ENCODE assay signal across 10 mouse cellular contexts in genomic region chr2:51610305-51610704, GRCm38 (mm10). TPM values are rescaled to one million over a fixed set of nuclear protein-coding genes. Genes with fewer than 3 reads are reported as not detected.
DNase-seq lines count a peak whose midpoint lies in the region; ATAC-seq and TF ChIP-seq lines count a peak whose summit lies in the region.
"Had no signal": no experiment of that assay in that cellular context is flagged by ENCODE, and none has a peak within 500 bp of the region (broad histone marks: within the 10 kb centered on the region; RNA-seq: fewer than 3 reads in every experiment).

No protein-coding gene starts in this region.

- no peaks in the 10 kb centered on the region for H3K4me1 ChIP-seq in heart, embryonic 12.5 days (replicated peaks)
- no peaks in the 10 kb centered on the region for H3K4me1 ChIP-seq in cortical plate, adult 2 months (ENCODE audit: control insufficient read depth, insufficient read depth, low read length)
- H3K4me1 ChIP-seq in hindbrain, embryonic 14.5 days (replicated peaks; ENCODE audit: control insufficient read depth, insufficient read depth, low read length), result peaks cover 11% of the 10 kb centered on the region
- H3K4me1 ChIP-seq in midbrain, postnatal 0 days (ENCODE audit: insufficient read depth, low read length), result peaks cover 2% of the 10 kb centered on the region
- no peaks in the 10 kb centered on the region for H3K4me1 ChIP-seq in liver, embryonic 11.5 days (replicated peaks; ENCODE audit: control insufficient read depth, insufficient read depth, low read length)
- no peaks in the 10 kb centered on the region for H3K4me1 ChIP-seq in intestine, embryonic 15.5 days (replicated peaks)

- no peaks in the 10 kb centered on the region for H3K36me3 ChIP-seq in heart, embryonic 12.5 days
- no peaks in the 10 kb centered on the region for H3K36me3 ChIP-seq in hindbrain, embryonic 14.5 days (replicated peaks; ENCODE audit: control insufficient read depth, insufficient read depth)
- H3K36me3 ChIP-seq in midbrain, postnatal 0 days (ENCODE audit: insufficient read depth, low read length), result no peaks in the 10 kb centered on the region
- no peaks in the 10 kb centered on the region for H3K36me3 ChIP-seq in liver, embryonic 11.5 days (ENCODE audit: control insufficient read depth, insufficient read depth, low read length)
- no peaks in the 10 kb centered on the region for H3K36me3 ChIP-seq in intestine, embryonic 15.5 days

- 58% methylated on average over 10 of the region's 10 CpGs for WGBS in heart, embryonic 12.5 days
- WGBS in hindbrain, embryonic 14.5 days, result 9% methylated on average over 10 of the region's 10 CpGs
- WGBS in midbrain, postnatal 0 days, result 5% methylated on average over 10 of the region's 10 CpGs
- 66% methylated on average over 10 of the region's 10 CpGs for WGBS in liver, embryonic 11.5 days
- WGBS in intestine, embryonic 15.5 days, result 47% methylated on average over 10 of the region's 10 CpGs

- no peak overlapping the region for H3K9ac ChIP-seq in heart, embryonic 12.5 days
- H3K9ac ChIP-seq in hindbrain, embryonic 14.5 days, result peak overlapping the region; percentile 42; the same call in 1 of the 2 replicates
- no peak overlapping the region for H3K9ac ChIP-seq in midbrain, postnatal 0 days (replicated peaks; ENCODE audit: low read length, poor library complexity, severe bottlenecking)
- H3K9ac ChIP-seq in liver, embryonic 11.5 days (ENCODE audit: low read depth, low read length), result no peak overlapping the region
- H3K9ac ChIP-seq in intestine, embryonic 15.5 days, result no peak overlapping the region

- no peaks in the 10 kb centered on the region for H3K9me3 ChIP-seq in heart, embryonic 12.5 days (replicated peaks)
- no peaks in the 10 kb centered on the region for H3K9me3 ChIP-seq in hindbrain, embryonic 14.5 days (ENCODE audit: control insufficient read depth, low read length)
- H3K9me3 ChIP-seq in midbrain, postnatal 0 days (ENCODE audit: low read length), result no peaks in the 10 kb centered on the region
- H3K9me3 ChIP-seq in liver, embryonic 11.5 days (ENCODE audit: control insufficient read depth, low read length), result no peaks in the 10 kb centered on the region
- no peaks in the 10 kb centered on the region for H3K9me3 ChIP-seq in intestine, embryonic 15.5 days

- TF ChIP-seq POLR2A in cortical plate, adult 2 months (IDR thresholded peaks at IDR 0.05; ENCODE audit: extremely low read depth, insufficient read depth, low read length), result no peak

- no peak for ATAC-seq in heart, embryonic 12.5 days (ENCODE audit: insufficient number of reproducible peaks, low FRiP score)
- peak; percentile 57; the same call in 1 of the 2 replicates for ATAC-seq in hindbrain, embryonic 14.5 days (ENCODE audit: low FRiP score)
- 0 out of 2 replicates have a peak, but pooled peaks have one; percentile 66 for ATAC-seq in midbrain, postnatal 0 days (ENCODE audit: low FRiP score)
- no peak for ATAC-seq in liver, embryonic 11.5 days (replicated peaks; ENCODE audit: low FRiP score)
- no peak for ATAC-seq in intestine, embryonic 15.5 days

- H3K27me3 ChIP-seq in heart, embryonic 12.5 days (replicated peaks), result no peaks in the 10 kb centered on the region
- no peaks in the 10 kb centered on the region for H3K27me3 ChIP-seq in hindbrain, embryonic 14.5 days (ENCODE audit: control insufficient read depth, insufficient read depth, low read length)
- no peaks in the 10 kb centered on the region for H3K27me3 ChIP-seq in midbrain, postnatal 0 days (ENCODE audit: insufficient read depth, low read length)
- no peaks in the 10 kb centered on the region for H3K27me3 ChIP-seq in liver, embryonic 11.5 days (replicated peaks; ENCODE audit: control insufficient read depth, insufficient read depth, low read length)
- H3K27me3 ChIP-seq in intestine, embryonic 15.5 days (replicated peaks), result no peaks in the 10 kb centered on the region

- no peak overlapping the region for H3K4me3 ChIP-seq in heart, embryonic 12.5 days
- H3K4me3 ChIP-seq in cortical plate, adult 2 months (ENCODE audit: insufficient read depth, low read length), result peak overlapping the region; percentile 13; the same call in 1 of the 2 replicates
- peak overlapping the region; percentile 16 for H3K4me3 ChIP-seq in hindbrain, embryonic 14.5 days (replicated peaks; ENCODE audit: low read length)
- H3K4me3 ChIP-seq in midbrain, postnatal 0 days (ENCODE audit: low read depth, low read length), result peak overlapping the region; percentile 27
- H3K4me3 ChIP-seq in liver, embryonic 11.5 days (ENCODE audit: low read depth, low read length), result no peak overlapping the region
- H3K4me3 ChIP-seq in intestine, embryonic 15.5 days (replicated peaks), result no peak overlapping the region

- no peak overlapping the region for H3K4me2 ChIP-seq in heart, embryonic 12.5 days
- peak overlapping the region; percentile 49 for H3K4me2 ChIP-seq in hindbrain, embryonic 14.5 days (replicated peaks)
- H3K4me2 ChIP-seq in midbrain, postnatal 0 days (ENCODE audit: low read depth, low read length, poor library complexity, severe bottlenecking), result peak overlapping the region; percentile 50
- no peak overlapping the region for H3K4me2 ChIP-seq in liver, embryonic 11.5 days
- no peak overlapping the region; the same call in 1 of the 2 replicates for H3K4me2 ChIP-seq in intestine, embryonic 15.5 days (replicated peaks)

- H3K27ac ChIP-seq in heart, embryonic 12.5 days (ENCODE audit: poor library complexity, severe bottlenecking), result no peak overlapping the region
- no peak overlapping the region for H3K27ac ChIP-seq in cortical plate, adult 2 months (ENCODE audit: insufficient read depth, low read length)
- peak overlapping the region; percentile 64 for H3K27ac ChIP-seq in hindbrain, embryonic 14.5 days
- H3K27ac ChIP-seq in midbrain, postnatal 0 days (ENCODE audit: low read depth, low read length), result no peak overlapping the region
- no peak overlapping the region for H3K27ac ChIP-seq in liver, embryonic 11.5 days (ENCODE audit: low read depth, low read length)
- H3K27ac ChIP-seq in intestine, embryonic 15.5 days, result no peak overlapping the region

- DNase-seq in heart, adult 11 months, result peak; percentile 41
- peak; percentile 67 for DNase-seq in hindbrain, embryonic 14.5 days (ENCODE audit: low spot score)
- DNase-seq in midbrain, postnatal 0 days (ENCODE audit: low spot score), result peak; percentile 76
- no peak for DNase-seq in liver, embryonic 11.5 days (ENCODE audit: low spot score)
- DNase-seq in adrenal gland, adult 18-20 months (ENCODE audit: low spot score in 2 of 2), result no peak
- DNase-seq: gastrocnemius, postnatal 25 days had no signal

- no peak for TF ChIP-seq CTCF in cortical plate, adult 2 months (IDR thresholded peaks at IDR 0.05; ENCODE audit: extremely low read depth, insufficient read depth, low read length)
- no peak for TF ChIP-seq CTCF in midbrain, postnatal 0 days (IDR thresholded peaks at IDR 0.05)

RNA-seq across cellular contexts. Expression of gene Tas2r134, which starts 17.0 kb away (rescaled TPM):
- not detected in 2 replicates for polyA plus RNA-seq in heart, embryonic 12.5 days (2016; fragmentation: Nextera tagmentation; extraction: Ambion mirVana)
- not detected in 2 replicates for polyA plus RNA-seq in cortical plate, adult 2 months (2012; rRNA removed)
- not detected in 2 replicates for polyA plus RNA-seq in hindbrain, embryonic 14.5 days (2014; fragmentation: Nextera tagmentation; extraction: Ambion mirVana)
- total RNA-seq in midbrain, postnatal 0 days (2014; rRNA removed), result not detected in 2 replicates
- not detected in 2 replicates for polyA plus RNA-seq in midbrain, postnatal 0 days (2015; fragmentation: Nextera tagmentation; extraction: Ambion mirVana)
- not detected in 2 replicates for polyA plus RNA-seq in liver, embryonic 11.5 days (2014; fragmentation: Nextera tagmentation; extraction: Ambion mirVana)
- total RNA-seq in adrenal gland, adult 18-20 months (2021), result not detected
- polyA plus RNA-seq in intestine, embryonic 15.5 days (2015; fragmentation: Nextera tagmentation; extraction: Ambion mirVana), result not detected in 2 replicates
- total RNA-seq: gastrocnemius, postnatal 25 days had no signal
- polyA plus RNA-seq: limb, embryonic 11.5 days had no signal

Comparison
In these comparisons a context has a peak if more than half of its experiments do, and no peak if none do; other contexts are left out.
1. DNase-seq: peak in heart, adult 11 months (single experiment), hindbrain, embryonic 14.5 days (single experiment) and midbrain, postnatal 0 days (single experiment); none in liver, embryonic 11.5 days (single experiment) and adrenal gland, adult 18-20 months (0 of 2).
2. ATAC-seq: peak in hindbrain, embryonic 14.5 days (single experiment) and midbrain, postnatal 0 days (single experiment); none in heart, embryonic 12.5 days (single experiment), liver, embryonic 11.5 days (single experiment) and intestine, embryonic 15.5 days (single experiment).
3. H3K4me2 ChIP-seq: peak in hindbrain, embryonic 14.5 days (single experiment) and midbrain, postnatal 0 days (single experiment); none in heart, embryonic 12.5 days (single experiment), liver, embryonic 11.5 days (single experiment) and intestine, embryonic 15.5 days (single experiment).
4. H3K4me3 ChIP-seq: peak in cortical plate, adult 2 months (single experiment), hindbrain, embryonic 14.5 days (single experiment) and midbrain, postnatal 0 days (single experiment); none in heart, embryonic 12.5 days (single experiment), liver, embryonic 11.5 days (single experiment) and intestine, embryonic 15.5 days (single experiment).